Mouse (Mus musculus): ENCODE results near the gene Gm28374.
"Not testable (repeated sequence)": the region's sequence is repeated elsewhere in the genome, so short reads cannot be mapped to it uniquely, and the experiment has no call there.

Gm28374 gene

DNA sequence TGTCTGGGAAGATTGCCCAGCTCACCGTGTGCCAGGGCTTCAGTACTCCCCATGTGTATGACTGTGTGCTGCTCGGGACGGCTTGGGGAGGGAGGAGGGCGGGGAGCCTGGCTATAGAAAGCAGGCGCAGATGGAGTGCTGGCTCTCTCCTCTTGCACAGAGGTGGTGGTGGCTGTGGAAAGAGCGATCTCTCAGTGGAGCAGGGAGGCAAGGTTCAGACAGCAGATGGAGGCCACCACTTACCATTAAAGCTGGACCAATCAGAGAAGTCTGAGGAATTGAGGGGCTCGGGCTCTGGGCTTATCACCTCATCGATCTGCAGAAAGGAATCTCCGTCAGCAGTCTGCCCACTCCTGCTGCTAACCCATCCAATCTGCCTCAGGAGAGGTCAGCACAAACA lies at the start of gene Gm28374:
Gene Gm28374 (minus strand): TSS at position 101 of the 400 bp plus-strand sequence.
- DNase-seq (ENCODE audit: low read depth, low spot score): no peak

DNA sequence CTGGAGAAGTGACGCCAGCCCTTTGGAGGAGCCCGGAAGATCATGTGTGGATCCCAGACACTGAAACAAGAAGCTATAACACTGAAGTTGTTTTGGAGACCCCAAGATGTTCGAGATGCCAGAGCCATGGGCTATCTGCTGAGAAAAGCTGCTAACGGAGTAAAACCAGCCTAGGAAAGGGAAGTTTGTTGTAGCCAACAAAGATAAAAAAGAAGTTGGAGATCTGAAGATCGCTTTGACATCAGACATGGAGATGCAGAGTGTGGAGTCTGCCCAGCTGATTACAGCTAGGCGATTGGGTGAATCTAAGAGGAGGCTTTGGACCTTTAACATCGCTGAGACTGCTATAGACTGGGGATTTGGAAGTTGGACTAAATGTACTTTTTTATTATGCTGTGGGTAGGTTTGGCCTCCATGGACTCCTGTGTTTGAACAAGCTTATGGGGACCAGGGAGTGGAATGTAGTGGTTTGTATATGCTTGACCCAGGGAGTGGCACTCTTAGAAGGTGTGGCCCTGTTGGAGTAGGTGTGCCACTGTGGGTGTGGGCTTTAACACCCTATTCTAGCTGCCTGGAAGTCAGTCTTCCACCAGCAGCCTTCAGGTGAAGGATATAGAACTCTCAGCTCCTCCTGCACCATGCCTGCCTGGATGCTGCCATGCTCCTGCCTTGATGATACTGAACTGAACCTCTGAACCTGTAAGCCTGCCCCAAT lies 48.5 kb upstream of the Gm28374 start:
- DNase-seq (ENCODE audit: low read depth, low spot score): not testable (repeated sequence)

DNA sequence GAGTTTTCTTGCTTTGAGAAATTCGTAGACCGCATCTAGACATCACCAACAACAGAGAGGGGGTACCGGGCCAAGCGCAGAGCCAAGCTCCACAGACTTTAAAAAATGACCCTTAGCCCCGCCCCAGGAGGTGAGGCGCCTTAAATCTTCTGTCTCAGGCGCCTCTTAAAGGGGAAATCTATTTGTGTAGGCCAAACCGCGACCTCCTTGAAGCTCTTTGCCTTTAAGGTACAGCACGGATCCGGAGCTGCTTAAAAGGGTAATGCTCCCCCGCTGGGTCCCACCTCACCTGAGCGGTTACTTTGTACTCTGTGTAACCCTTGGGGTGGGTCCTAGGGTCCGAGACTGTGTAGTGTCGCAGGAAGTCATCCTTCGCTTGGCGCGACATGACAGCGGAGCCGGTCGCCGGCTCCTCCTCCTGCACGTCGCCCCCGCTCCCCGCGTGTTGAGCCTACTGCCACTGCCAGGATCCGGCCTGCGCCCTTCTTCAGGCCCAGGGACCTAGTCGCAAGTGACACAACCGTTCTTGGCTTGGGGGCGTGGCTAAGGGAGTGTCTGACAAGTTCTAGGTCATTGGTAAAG lies 45.8 kb upstream of the Gm28374 start, which contains the start of gene Snx15:
Gene Snx15 (minus strand): TSS at position 545 of the 582 bp plus-strand sequence.
- DNase-seq (ENCODE audit: low read depth, low spot score): peak; percentile 98

DNA sequence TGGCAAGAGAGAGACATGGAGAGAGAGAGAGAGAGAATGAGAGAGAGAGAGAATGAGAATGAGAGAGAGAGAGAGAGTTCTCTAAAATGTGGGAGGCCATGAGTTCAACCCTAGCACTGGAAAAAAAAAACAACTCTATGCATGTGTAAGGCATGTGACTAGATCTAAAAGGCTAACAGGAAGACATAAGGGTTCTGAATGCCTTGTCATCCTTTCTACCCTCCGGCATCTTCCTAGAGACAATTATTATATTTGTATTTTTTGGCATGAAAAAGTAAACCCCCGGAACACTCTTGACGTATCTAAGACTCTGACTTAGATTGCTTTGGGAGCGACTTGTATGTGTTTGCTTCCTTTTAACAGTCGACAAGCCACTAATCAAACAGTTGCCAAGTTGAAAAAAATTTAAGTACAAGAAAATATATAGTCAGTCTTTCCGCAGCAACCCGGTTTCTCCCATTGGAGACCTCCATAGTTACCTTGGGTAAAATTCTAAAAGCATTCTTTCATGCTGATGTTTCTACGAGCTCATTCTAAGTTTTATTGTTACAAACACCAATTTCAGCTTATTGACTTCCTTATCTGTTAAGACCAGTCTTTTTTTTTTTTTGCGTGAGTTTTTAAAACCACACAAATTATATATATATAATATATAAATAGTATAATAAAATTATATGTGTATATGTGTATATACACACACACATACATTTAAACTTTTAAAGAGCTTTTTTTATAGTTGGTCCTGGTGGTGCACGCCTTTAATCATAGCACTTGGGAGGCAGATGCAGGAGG lies 44.9 kb upstream of the Gm28374 start:
- no peak for DNase-seq (ENCODE audit: low read depth, low spot score)

DNA sequence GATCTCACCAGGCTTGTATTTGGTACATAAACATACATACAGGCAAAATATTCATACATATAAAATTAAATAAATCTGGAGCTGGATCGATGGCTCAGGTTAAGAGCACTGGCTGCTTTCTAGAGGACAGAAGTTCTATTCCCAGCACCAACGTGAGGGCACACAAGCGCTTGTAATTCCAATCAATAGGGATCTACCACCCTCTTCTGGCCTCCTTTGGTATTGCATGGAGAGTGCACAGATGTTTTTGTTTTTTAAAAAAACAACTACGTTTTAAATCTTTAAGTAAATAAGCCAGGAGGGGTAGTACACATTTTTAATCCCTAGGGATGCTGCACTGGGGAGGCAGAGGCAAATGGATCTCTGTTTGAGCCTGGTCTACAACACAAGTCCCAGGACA lies 44.2 kb upstream of the Gm28374 start:
- DNase-seq (ENCODE audit: low read depth, low spot score): peak; percentile 83

DNA sequence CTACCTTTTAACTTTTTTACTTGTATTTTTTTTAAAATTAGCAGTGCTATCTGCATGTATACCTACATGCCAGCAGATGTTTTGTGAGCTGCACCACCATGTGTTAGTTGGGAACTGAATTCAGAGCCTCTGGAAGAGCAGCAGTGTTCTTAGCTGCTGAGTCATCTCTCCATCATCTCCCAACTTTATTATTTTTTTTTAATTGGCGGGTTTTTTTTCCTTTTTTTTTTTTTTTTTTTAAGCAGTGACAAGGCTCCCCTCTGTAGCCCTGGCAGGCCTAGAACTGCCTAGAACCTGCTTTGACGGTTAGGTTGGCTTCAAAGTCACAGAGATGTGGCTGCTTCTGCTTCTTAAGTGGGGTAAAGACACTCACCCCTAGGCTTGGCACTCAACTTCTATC lies 42.8 kb upstream of the Gm28374 start:
- DNase-seq (ENCODE audit: low read depth, low spot score): no peak

DNA sequence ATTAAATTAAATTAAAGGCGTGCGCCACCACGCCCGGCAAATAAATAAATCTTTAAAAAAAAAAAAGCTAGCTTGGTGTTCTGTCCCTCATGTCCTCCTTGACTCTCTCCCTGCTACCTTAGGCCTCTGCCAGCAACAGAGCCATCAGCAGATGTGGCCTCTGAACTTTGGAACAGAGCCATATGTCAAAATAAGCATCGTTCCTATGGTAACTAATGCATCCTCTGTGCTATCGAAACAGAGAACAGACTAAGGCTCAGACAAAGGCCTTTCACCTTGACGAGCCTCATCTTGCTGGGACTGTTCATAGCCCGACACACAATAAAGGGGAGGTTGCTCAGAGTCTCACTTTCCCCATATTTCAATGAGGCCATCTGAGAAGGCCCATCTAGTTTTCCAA lies 41.3 kb upstream of the Gm28374 start:
- no peak for DNase-seq (ENCODE audit: low read depth, low spot score)

DNA sequence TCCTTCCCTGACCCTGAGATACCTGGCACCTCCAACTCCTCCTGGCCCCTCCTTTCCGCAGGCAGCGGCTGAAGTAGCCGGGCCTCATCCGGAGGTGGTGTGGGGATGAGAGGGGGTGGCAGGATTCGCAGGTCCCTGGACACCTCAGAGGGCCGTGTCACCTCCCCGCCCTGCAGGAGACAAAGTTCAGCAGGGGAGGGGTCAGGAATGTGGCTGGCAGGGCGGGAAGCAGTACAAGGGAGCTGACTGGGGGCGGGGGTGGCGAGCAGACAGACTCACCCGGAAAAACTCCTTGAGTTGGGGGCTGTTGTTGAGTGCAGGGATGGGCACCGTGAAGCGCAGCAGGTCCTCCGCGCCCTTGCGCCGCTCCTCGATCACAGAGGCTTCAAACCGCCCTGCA lies 39.7 kb upstream of the Gm28374 start:
- peak; percentile 38 for DNase-seq (ENCODE audit: low read depth, low spot score)

DNA sequence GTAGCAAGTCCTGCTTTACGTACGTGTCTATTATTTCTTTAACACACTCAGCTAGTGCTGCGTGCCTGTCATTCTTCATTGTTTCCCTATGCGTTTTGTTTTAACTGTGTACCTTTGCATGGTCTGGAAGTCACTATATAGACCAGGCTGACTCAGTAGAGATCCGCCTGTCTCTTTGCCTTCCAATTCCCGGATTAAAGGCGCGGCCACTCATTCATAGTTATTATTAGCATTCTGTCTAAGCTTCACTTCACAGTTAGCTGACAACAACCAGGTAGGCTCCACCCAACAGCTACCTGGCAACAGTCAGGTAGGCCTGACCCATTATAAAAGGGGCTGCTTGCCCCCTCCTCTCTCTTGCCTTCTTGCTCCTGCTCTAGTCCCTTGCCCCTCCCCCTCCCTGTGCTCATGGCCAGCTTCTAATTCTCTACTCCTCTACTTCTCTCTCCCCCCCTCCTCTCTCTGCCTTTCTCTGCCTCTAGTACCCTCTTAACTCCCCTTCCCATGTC lies 36.7 kb upstream of the Gm28374 start:
- DNase-seq (ENCODE audit: low read depth, low spot score): no peak

DNA sequence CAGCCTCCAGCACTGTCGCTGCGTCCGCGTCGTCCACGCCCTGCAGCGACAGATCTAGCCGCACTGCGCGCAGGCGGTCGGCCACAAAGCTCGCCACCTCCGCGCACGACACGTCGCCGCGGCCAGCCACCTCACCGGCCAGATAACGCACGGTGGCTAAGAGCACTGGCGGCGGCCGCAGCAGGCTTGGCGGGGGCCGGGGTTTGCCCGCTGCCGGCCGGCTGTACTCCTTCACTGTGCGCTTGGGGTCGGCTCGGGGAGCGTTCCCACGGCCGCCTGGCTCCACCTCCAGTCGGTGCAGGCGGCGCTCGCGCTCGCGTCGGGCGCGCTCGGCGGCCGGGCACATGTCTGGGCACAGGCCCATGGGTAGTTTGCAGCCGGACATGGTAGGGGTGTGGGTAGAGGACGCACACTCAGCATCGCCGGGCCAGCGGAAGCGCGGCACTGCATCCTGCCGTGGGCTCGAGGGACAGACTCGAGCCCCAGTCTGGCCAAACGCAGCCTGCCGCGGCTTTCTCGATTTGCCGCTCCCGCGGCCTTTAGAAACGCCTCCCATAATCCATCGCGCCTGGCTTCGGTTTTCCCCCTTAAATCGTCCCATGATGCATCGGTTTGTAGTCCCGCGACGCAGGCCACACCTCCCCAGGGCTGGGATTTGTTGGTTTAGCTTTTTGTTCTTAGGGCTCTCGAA lies 36.1 kb upstream of the Gm28374 start, which contains the start of gene Sac3d1:
Gene Sac3d1 (minus strand): TSS at position 665 of the 691 bp plus-strand sequence.
- DNase-seq (ENCODE audit: low read depth, low spot score): peak; percentile 94

DNA sequence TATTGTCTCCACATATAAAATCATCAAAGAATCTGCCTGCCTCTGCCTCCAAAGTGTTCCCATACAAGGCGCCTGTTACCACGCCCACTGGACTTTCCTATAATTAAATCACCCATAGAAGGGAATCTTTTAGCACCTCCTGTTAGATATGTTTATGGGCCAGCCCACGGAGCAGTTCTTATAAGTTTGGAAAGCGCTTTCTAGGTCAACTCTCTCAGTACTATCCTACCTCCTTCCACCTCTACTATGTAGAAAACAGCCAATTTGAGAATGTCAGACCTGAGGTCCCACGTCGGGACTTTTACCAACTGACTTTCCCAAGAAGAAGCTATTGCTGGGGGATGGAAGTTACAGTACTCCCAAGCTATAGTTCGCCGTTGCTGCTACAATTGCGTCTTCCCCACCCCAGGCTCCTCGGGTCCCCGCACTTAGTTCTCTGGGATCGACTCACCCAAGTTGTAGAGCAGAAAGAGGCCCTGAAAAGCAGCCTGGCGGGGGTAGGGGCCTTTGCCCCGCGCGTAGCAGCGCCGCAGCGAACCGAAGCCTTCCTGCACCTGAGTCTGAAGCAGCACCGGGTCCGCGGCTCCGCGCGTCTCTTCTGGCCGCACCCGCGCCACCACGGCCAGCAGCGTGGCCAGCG lies 35.4 kb upstream of the Gm28374 start:
- DNase-seq (ENCODE audit: low read depth, low spot score): no peak

DNA sequence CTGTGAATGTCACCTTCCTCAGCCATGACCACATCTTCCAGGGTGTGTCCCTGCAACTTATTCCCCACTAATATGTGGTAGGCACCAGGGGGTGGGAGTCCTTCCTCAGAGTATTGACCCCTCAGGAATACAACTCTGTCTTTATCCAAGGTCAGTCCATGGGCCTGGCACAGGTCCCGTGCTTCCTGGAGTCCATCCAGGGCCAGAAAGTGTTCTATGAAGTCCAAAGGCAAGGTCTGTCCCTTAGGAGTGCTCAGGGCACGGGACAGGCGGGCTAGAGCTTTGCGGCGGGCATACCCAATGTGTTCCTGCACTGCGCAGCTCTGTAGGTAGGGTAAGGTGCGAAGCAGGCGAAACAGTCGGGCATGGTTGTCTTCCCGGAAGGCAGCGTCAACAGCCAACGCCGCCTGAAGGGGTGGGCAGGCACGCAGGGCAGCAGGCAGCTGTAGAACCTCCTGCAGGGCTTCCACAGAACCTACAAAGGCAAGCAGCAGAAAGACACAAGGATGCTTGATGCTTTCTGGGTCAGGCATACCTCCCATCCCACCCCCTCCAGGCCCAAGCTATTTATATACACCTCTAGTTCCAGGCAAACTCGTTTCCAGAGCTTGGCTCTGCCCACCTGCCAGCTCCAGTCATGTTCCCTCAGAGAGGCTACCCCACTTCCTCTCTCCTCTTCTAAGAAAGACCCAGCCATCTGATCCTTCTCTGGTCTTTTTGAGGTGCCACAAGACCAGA lies 34.2 kb upstream of the Gm28374 start:
- no peak for DNase-seq (ENCODE audit: low read depth, low spot score)

DNA sequence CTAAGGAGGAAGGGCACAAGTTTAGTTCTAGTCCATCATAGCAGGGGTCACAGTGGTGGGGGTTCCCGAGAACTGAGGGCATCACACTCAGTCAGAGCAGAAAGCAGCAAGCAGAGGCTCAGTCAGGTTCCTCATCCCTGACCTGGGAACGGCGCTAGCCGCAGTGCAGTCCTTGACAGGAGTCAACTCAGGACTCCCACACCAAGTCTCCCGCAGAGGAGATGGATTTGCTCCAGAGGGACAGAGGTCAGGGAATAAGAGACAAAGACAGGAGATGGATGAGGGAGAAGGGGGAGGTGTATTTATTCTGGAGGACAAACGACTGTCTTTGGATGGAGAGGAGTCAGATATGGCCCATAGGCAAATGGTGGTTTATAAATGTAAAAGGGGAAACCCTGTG lies 31.1 kb upstream of the Gm28374 start:
- no peak for DNase-seq (ENCODE audit: low read depth, low spot score)

DNA sequence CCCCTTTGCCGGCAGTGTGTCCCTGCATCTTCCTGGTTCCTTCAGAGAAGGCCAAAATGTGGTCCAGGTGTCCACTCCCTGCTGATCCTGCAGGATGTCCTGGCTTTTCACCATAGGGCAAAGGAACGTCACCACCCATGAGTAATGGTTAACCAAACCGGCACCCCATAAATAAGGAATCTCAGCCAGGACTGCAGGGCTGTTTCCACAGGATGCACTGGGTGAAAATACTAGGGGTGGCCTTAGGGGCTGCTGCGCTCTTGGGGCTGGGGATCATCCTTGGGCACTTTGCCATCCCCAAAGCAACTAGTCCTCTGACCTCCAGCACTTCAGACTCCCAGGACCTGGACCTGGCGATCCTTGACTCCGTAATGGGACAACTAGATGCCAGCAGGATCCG lies 23.5 kb upstream of the Gm28374 start, which contains the start of gene Naaladl1:
Gene Naaladl1 (plus strand): TSS at position 197 of the 400 bp plus-strand sequence.
- DNase-seq (ENCODE audit: low read depth, low spot score): no peak

DNA sequence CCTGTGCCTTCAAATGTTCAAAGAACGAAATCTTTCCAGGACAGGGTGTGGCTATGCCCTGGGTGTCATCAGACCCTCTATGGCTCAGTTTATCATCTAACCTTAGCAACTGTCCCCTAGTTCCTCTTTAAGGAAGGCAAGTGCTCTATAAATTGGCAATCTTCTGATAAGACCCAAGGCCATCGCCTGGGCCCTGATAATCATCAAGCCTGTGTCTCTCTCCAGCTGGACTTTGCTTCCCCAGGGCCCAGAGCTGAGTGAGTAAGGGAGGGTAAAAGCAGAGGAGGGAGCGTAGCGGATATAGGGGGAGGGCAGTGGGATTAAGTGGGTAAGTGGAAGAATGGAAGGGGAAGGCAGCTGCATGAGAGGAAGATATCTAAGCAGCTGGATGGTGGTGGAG lies 22.4 kb upstream of the Gm28374 start:
- no peak for DNase-seq (ENCODE audit: low read depth, low spot score)

DNA sequence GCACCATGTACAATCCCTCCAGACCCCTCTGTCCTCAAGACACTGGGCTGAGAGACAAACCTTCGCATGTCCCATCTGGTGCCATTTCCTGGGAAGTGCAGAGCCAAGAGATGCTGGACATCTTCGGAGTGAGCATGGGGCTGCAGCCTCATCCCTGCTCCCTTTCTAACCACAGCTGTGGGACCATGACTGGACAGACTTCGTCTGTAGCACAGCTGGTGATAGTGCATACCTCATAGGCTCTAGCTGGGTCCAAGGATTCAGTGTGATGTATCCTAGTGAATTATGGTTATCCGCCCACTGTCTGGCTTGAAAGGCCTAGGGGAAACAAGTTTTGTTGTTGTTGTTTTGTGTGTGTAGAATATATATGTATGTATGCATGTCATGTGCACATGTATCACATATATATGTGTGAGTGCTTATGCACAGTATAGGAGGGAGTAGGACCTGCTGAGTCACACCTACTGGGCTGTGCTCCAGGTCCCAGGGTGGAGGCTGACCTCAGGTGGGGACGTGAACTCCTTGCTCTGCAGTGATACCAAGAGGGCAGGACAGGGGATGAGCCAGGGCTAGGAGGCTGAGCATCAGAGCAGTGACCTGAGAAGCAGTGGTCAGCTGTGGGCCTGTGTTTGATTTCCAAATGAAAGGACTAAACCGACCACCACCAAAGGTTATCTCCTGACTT lies 20.3 kb upstream of the Gm28374 start:
- no peak for DNase-seq (ENCODE audit: low read depth, low spot score)

DNA sequence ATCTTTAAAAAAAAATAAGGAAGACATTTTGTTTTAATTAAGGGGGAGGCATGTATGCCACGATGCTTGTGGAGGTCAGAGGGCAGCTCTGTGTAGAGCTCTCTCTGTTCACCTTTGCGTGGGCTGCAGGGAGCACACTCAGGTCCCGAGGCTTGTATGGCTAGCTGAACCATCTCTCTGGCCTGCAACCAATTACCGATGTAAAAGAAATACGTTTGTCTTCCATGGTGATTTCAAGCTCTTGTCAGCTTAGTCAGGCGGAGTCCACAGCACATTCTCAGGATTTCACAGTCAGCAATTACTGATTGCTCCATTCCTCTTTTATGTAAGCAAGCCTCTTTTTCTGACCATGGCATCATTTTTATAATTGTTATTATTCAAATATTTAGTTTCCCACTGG lies 19.1 kb upstream of the Gm28374 start:
- DNase-seq (ENCODE audit: low read depth, low spot score): no peak

DNA sequence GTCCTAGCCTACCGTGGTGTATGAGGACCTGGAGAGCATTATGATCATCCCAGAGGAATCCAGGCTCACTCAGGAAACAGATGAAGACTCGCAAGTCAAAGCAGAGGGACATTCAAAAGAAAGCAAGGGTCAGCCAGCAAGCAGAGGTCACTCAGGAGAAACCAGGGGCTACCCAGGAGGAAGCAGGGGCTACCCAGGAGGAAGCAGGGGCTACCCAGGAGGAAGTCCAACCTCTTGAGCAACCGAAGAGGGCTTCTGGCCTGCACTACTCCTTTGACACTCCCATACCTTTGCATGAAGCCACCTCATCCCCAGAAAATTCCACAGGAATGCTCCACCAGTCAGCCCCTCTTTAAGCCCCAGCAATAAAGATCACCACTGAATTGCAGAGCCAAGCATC lies 15.8 kb upstream of the Gm28374 start:
- no peak for DNase-seq (ENCODE audit: low read depth, low spot score)

DNA sequence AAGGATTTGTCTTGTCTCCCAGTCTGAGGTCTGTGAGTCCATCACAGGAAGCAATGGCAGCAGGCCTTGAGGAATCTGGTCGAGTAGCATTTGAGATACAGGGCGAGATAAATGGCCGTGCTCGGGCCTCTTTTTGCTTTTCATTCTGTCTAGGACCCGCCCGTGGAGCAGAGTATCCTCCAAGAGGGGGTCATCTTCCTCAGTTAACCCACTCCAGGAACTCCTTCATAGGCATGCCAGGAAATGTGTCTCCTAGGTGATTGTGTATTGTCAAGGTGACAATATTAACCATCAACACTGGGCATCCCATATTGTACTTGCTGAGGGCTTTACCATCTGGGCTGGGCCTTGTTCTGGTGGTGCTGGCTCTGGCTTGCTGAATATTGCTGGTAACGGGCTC lies 12.1 kb upstream of the Gm28374 start, which contains the start of gene AC131692.1:
Gene AC131692.1 (plus strand): TSS at position 301 of the 400 bp plus-strand sequence.
- DNase-seq (ENCODE audit: low read depth, low spot score): no peak

DNA sequence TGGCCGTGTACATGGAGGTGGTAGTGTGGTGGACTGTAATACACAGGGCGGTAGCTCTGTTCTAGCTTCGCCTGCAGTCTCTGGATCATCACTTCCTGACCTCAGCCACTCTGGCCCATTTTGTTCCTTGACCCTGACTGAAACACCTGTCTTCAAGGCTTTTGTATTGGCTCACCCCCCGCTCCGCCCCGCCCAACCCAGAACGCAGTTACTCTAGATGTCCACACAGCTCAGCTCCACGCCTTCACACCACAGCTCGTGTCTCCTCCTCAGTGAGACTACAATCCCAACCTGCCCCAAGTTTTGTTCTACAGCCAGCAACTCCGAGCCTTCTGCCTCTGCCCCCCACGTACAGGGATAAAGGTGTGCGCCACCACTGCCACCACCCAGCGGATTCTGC lies 6.8 kb upstream of the Gm28374 start:
- DNase-seq (ENCODE audit: low read depth, low spot score): no peak

Measured in ES-CJ7 (cell line).